Mouse (Mus musculus) embryonic fibroblast, embryonic 13.5 days (primary cell): Measurements from ENCODE around the gene H2-M10.2.
A peak's percentile ranks its signal among the peaks of the same experiment; 100 is the strongest.

ENCODE experiments used
- CTCF ChIP-seq: IDR thresholded peaks from 2 replicates; pipeline ENCODE4 v1.5.1; 2011; ENCODE audit warnings: mild to moderate bottlenecking, control low read depth, low read length, moderate library complexity, borderline replicate concordance; ENCODE audit not compliant: insufficient read depth
- POLR2A ChIP-seq: IDR thresholded peaks from 2 replicates; pipeline ENCODE4 v1.6.1; 2011; ENCODE audit warnings: low read depth, mild to moderate bottlenecking, control low read depth, low read length, moderate library complexity

- no peak for TF ChIP-seq CTCF
- TF ChIP-seq POLR2A: peak; percentile 52; the same call in 1 of the 2 replicates
Observed at GRCm38 (mm10) chr17:36271586-36272256, 14.6 kb downstream of the H2-M10.2 start, which contains the start of gene Trim39.
